Mouse (Mus musculus): Measurements from ENCODE around the gene Tcn2.

Gene Tcn2

DNA sequence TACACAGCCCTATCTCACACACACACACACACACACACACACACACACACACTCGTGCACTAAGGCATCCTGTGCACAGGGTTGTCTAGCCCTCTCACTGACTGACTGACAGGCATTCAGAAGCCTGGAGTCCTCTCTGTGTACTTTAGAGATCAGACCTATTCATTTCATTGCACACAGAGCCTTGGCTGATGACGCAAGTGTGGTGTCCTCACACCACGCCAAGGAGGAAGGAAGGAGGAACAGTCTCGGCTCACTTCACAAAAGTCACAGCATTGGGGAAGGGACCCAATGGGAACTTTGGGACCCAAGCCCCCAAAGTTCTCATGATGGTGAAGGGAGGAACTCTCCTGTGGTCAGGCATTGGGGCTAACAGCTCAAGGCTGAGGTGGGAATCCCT, 1.9 kb downstream of the Tcn2 start:
- DNase-seq (ENCODE audit: low spot score): peak; percentile 29

DNA sequence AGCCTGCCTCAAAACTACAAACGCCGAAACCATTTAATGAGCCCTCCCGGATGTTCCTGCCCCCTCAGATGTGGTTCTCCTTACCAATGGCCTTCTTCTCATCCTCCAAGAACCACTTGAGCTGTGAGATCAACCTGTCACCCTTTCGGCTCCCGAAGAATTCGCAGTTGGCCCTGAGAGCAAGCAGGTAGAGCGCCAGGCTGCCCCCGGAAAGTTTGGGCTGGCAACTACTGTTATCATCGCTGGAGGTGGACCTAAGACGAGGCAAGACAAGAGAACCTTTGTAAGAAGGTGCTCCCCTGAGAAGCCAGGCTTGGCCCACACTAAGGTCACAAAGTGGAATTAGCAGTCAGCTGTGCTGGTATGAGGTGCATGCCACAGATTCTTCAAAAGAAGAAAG, 6.0 kb downstream of the Tcn2 start:
- no peak for DNase-seq (ENCODE audit: low spot score)

DNA sequence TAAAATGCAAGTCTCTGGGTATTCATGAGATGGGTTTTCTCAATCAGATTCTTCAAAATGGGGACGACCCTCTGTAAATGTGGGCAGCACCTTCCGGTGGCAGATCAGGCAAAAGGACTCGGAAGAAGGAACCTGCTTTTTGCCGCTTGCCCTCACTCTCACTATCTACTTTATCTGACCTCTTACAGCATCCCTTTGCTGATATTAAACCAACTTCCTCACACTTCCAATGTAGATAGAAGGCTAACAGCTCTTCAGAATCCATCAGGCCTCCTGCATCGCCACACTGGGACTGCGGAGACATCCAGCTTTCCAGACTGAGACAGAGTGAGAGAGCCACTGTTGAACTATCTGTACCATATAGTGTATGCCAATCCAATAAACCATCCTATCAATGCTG, 9.2 kb downstream of the Tcn2 start:
- no peak for DNase-seq (ENCODE audit: low spot score)

DNA sequence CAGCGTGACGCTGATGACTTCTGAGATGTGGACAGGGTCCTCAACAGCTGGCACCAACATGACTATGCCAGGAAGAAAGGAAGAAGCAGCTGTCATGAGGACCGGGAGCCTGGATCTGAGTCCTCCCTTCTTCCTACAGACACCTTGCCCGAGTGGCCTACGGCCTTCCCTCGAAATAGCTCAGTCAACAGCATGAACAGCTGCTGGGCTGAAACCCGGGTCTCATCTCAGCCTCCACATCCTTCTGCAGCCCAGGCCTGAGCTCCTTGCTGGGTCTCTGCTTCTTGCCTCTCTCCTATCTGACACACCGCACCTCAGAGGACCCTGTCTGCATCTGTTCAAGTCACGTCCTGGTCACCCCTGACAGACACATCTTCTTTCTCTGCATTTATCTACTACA, 9.8 kb downstream of the Tcn2 start:
- no peak for DNase-seq (ENCODE audit: low spot score)

DNA sequence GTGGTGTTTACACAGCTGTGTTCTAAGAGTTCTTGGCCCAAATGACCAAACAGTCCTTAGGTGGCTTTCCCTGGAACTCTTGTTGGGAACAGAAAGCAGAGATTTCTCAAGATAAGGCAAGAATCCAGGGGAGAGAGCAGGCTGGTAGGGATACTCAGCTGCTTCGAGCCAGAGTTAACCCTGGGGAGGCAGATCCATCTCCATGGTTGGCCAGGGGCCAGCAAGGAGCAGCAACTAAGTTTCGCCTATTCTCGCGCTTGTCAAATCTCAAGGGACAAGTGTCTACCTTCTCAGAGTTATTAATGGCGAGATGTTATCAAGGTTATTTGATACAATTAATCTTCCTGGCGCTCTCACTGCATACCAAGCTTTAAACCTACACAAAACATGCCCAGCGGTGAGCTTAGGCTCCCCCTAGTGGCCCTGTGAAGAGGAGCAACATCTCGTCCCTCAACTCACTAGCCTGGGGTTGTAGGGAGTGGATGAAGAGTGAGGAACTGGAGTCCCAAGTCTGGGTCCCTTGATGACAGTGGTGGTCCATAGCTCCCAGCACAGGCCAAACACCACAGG, 10.6 kb downstream of the Tcn2 start:
- peak; percentile 94 for DNase-seq (ENCODE audit: low spot score)

DNA sequence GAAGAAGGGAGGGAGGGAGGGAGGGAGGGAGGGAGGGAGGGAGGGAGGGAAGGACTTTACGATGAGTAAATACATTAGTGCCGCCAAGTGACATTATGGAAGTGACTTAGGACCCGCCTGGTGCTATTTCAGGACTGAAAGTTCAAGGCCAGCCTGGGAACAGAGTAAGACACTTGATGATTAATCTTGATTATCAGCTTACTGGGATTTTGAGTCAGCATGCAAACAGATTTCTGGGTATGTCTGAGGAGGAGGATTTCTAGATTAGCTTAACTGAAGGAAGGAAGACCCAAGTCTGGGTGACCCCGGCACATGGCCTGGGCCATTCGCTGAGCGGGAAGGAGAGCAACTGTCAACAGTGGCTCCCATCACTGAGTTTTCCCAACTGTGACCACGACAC, 11.5 kb downstream of the Tcn2 start:
- DNase-seq (ENCODE audit: low spot score): no peak

DNA sequence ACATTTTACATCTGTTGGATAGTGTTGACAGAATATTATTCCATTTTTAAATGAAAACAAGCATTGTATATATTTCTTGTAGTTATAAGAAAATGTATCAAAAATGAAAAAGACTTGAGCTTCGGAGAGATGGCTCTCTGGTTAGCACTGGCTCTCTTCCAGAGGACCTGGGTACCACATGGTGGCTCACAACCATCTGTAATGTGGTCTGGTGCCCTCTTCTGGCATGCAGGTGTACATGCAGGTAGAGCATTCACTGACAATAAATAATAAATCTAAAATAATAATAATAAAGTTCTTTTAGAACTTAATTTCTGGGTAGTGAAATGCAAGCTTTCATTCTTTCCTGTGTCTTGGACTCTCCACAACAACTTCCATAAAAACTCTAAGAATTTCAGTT, 13.2 kb downstream of the Tcn2 start:
- no peak for DNase-seq (ENCODE audit: low spot score)

DNA sequence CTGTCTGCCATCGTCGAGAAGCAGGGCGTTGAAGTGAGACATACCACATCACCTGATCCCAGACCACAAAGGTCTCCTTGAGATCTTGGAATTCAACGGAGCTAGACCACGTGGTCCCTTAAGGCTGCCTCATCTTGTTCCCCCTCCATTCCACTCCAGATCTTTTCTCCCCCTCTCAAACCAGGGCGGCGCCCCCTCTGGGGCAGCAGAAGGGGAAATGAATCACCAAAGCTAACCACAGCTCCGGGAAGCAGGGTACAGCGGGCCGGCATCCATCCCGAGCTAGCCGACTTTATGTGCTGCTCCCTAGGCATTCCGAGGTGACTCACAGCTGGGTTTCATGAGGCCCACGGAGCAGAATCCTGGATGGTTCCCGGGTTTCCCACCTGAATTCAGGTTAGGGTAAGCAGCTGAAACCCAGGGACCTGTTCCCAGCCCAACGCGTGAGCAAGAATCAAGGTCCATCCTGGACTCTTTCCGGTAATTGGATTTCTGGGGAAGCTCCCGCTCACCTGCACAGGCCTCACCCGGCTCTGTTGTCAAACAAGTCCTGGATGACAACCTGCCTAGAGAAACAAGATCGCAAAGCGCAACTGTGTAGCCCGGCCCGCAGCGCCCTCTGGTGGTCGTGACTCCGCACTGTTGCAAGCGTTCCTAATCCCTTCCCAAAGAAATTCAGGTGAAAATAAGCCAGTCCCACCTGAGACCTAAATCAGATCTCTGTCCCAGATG, 17.7 kb downstream of the Tcn2 start, which contains the start of gene Slc35e4:
TSS of gene Slc35e4 (minus strand) at position 556 of the 732 bp plus-strand sequence.
- DNase-seq (ENCODE audit: low spot score): peak; percentile 87

DNA sequence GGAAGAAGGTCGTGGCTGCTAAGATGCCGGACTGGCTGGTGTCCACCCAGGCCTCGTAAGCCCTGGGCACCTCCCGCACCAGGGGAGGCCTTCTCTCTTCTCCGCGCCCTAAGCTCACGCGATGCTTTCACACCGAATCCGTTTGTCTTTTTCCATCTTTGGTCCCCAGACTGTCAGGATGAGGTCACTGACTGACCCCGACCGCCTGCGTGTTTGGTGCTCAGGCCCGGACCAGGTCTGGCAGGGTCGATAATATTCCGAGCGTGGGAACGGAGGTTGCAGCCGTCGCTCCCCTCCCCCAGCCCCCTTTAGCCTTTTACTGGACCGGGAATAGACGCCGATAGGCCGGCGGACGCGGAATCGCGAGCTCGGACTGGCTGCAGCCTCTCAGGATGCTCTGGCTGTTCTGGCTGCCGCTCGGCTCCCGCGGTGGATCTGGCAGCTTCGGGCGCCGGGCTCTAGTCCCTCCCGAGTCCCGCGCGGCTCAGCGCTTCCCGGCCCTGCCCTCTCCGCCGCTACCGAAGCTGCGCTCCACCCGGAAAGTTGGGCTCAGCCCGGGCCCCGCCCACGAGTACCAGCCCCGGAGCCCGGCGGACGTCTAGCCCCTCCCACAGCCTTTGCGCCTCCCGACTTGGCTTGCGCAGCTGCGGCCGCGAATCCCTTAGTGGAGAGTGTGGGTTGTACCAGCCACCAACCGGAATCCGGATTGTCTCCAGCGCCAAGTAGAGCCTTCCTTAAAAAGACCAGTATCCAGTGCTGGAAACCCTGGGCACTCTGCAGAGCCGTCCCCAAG, 18.4 kb downstream of the Tcn2 start:
- peak; percentile 94 for DNase-seq (ENCODE audit: low spot score)

DNA sequence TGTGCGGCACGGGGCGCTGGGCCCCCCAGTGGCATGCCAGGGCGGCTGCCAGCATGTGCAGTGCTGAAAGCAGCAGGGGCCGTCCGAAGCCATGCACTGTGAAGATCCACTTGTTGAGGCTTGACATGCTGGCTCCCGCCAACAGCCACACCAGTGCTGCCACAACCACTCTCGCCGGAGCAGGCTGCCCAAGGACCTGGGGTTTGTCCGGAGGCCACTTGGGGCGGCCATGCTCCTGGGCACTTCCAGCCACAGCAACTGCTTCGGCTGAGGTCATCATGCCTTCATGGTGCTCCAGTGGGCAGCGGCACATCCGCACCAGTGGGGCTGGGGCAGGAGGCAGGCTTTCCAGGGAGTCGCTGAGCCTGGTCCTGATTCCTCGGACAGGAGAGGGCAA, 19.1 kb downstream of the Tcn2 start:
- DNase-seq (ENCODE audit: low spot score): no peak

DNA sequence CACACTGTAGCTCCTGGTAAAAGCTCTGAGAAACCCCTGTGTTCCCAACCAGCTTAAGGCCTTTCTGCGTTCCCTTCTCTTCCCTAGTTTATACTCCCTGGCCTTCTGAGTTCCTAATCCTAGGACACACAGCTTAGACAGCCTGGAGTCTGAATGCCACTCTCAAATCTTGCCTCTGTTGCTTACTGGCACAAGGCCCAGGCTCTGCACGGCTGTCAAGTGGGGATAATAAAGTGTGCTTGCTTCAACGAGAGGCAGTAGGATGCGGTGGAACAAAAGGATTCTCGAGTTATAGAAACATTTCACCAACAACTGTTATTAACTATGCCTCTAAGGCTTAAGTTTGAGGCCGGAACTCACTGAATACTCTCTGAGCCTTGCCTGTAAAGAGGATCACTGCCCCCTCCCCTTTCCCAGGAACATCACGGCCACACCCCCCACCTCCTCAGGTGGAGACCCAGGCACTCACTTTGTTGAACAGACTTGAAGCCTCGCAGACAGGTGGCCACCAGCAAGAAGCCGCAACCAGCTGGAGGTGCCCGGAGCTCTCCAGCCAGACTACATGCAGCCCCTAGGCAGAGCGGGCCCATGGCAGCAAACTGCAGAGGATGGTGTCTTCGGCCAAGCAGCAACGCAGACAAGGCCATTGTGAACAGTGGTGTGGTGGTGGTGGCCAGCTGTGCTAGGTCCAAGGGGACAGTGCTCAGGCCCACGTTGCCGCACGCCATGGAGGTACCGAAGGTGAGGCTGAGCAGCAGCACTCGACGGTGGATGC, 19.7 kb downstream of the Tcn2 start:
- DNase-seq (ENCODE audit: low spot score): peak; percentile 88

DNA sequence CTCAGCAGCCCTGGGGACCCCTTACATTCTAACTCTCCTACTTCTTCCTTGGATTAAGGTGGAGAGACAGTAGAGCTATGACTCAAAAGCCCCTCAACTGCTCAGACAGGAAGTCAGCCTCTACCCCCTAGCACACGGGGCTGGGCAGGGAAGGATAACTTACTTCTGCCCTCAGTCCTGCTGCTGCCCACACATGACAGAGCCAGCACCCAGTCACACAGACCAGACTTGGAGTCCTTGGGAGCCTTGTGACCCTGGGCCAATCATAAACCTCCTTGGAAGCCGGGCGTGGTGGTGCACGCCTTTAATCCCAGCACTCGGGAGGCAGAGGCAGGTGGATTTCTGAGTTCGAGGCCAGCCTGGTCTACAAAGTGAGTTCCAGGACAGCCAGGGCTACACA, 20.5 kb downstream of the Tcn2 start:
- peak; percentile 37 for DNase-seq (ENCODE audit: low spot score)

DNA sequence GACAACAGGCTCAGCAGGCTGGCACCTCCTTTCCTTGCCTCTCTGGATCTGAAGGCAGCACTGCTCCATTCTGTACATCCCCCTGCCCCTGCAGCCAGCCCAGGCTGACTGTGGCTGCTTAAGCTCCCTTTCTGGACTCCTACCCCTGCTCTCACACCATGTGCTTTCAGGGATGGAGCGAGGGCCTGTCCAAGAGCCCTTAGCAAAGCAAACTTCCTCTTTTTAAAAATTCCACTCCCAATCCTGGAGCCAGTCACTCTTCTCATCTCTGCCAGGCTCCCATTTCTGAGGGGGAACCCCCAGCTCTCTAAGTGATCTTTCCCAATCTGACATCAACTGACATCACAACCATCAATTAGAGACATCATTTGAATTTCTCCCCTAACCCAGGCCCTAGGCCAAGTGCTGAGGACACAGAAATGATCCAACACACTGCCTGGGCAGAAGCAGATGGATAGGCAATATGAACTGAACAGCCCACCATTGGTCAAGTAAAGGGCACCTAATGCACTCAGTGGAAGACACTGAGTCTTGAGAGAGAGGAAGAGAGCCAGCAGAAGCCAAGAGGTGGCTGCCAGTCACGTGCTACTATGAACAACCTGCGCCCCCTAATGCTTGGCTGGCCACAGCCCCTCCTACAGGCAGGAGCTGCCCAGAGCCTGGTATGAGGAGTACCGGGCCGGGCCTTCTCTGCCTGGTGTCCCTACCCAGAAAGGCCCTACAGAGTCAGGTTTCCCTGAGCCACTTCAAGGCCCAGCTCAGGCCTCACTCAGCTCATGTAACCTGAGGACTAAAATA, 21.2 kb downstream of the Tcn2 start:
- peak; percentile 40 for DNase-seq (ENCODE audit: low spot score)

DNA sequence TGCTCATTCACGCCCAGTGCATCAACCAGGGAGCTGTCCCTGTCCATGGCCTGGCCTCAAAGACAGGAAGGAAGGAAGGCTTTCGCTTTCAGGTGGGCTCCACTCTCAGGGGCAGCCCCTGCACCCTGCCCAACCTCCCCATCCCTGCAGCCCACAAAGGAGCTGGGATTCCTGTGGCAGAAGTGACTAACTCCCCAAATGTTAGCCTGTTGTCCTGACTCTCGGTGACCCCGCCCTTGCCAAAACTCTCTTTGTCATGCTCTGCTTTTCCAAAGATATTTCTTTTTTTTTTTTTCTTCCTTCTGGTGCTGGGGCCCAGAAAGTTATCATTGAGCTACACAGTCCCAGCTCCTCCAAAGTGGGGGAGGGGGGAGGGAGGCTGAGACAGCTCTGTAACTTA, 22.7 kb downstream of the Tcn2 start:
- DNase-seq (ENCODE audit: low spot score): no peak

DNA sequence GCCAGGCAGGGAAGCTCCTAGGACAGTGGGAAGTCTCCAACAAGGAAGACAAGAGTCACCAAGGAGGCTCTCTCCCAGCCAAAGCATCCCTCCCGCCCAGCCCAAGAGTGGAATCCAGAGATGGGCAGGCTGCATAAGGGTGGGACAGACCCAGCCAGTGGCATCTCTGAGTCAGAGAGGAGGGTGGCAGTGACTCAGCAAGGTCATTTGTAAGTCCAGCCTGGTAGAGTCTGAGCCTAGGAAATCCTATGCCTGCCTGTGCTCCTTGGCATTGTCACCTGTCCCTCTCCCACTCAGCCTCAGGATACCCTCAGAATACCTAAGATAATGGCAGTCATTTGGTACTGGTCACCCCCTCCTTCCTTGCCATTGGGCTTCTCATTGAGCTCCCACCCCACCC, 26.5 kb downstream of the Tcn2 start:
- DNase-seq (ENCODE audit: low spot score): no peak

DNA sequence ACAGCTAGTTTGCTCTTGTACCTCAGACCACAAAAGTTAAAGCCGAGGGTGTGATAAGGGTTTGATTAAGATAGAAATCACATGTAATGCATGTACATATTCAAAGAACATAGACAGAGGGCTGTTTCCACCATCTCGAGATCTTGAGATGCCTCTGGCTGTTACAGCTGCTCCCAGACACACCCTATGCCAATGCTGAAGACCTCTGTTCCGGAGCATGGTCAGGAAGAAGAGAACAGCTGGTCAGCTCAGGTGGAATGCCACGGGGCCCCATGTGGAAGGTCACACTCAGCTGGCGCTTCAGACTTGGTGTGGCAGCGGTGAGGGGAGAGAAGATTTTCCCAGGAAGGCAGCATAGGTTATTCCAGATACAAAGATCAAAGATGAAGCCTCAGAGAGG, 27.3 kb downstream of the Tcn2 start:
- DNase-seq (ENCODE audit: low spot score): no peak

DNA sequence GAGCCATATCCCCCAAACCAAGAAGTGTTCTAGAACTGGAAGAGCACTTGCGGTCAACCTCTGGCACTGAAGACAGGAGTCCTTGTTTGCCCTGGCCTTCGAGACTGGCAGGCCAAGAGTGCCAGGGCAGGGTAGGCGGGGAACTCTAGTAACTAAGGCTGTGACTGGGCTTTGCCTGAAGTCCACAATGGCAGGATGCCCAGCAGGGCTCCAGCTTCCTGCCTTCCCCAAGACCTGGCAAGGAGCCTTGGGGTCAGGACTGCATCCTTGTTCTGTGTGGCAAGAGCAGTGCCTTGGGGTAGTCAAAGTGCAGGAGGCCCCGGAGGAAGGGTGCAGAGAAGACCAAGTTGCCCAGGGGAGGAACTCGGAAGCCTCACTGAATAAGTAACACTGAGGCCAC, 28.9 kb downstream of the Tcn2 start:
- DNase-seq (ENCODE audit: low spot score): peak; percentile 100

DNA sequence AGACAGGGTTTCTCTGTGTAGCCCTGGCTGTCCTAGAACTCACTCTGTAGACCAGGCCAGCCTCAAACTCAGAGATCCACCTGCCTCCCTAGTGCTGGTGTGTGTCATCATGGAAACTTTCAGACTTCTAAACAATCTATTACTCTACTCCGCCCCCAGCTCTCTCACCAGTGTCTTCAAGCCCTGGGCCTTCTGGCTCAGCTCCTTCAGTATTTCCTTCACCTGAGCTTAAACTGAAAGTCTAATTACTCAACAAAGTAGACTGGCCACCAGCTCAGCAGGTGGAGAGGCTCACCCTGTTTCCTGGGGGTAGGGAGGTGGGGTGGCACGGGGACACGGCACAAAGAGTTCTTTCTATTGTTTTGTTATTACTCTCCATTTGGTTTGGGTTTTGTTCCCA, 29.4 kb downstream of the Tcn2 start:
- DNase-seq (ENCODE audit: low spot score): peak; percentile 33

DNA sequence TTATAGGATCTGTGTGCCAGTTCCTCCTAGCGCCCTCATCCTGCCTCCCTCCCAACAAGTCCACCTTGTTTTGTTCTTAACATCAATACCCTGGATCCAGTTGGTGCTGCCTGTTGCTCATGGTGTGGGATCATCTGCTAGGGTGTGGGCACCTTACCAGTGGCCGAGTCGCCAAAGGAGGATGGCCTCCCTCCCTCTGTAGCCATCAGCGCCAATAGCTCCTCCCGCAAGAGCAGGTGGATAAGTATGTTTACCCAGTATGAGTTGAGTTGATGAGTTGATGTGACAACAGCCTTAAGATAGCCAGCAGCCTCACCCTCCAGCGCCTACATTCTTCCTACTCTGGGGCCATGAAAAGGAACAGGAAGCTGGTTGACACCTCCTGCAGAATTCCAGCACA, 31.7 kb downstream of the Tcn2 start:
- DNase-seq (ENCODE audit: low spot score): no peak

DNA sequence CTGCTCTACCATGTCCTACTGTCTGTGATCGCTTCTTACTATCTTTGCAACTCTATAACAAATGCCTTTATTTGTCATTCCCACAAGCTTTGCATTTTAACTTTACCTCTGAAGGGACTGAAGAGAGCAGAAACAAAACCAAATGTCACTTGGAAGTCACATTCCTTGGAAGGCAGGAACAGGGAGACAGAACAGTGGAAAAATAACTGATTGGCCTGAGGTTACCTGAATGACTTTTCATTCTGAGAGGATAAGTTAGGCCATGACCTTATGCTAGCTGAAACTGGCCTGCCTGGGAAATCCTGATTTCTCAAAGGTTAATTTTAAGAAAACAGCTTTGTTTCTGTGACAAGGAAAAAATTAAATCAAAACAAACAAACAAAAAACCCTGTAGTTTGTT, 36.0 kb downstream of the Tcn2 start:
- DNase-seq (ENCODE audit: low spot score): peak; percentile 32

DNA sequence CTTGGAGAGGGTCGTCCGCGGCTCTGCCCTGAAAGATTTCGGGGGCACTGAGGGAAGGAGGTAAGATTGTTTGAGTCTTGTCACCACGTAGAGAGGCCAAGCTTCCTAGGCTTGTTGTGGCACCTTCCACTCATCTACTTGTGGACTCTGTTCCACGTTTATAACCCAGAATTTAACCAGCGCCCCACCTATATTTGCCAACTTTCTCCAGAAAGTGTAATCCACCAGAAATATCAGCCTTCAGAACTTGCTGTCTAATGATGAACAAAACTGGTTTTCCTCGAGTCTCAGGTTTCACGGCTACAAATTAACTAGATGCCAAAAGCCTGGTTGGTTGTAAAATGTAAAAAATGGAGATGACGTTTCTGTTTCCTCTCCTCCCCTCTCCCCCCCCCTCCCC, 36.5 kb downstream of the Tcn2 start:
- DNase-seq (ENCODE audit: low spot score): peak; percentile 47
